Mouse (Mus musculus) myocyte (in vitro differentiated cells): Measurements from ENCODE around the gene Carns1.

Source experiments
- CEBPB ChIP-seq: IDR thresholded peaks from 2 replicates; pipeline ENCODE4 v1.6.1; 2011; ENCODE audit warnings: mild to moderate bottlenecking, moderate library complexity; ENCODE audit not compliant: poor library complexity, insufficient read depth, severe bottlenecking
- E2F4 ChIP-seq: IDR thresholded peaks from one replicate; pipeline ENCODE4 v1.6.1; 2011; ENCODE audit warnings: mild to moderate bottlenecking, control low read depth, moderate library complexity; ENCODE audit not compliant: insufficient read depth
- MAX ChIP-seq: IDR thresholded peaks from one replicate; pipeline ENCODE4 v1.6.1; 2011; ENCODE audit warnings: low read depth, mild to moderate bottlenecking, control low read depth
- MYOD1 ChIP-seq, 3 experiments: IDR thresholded peaks; one replicate each; pipeline ENCODE4 v1.6.1; 2011; ENCODE audit warnings: control low read depth in 2 of 3, low read depth in 2 of 3, mild to moderate bottlenecking in 2 of 3, moderate library complexity in 1 of 3; ENCODE audit not compliant: insufficient read length in 2 of 3, control insufficient read depth in 1 of 3
- MYOG ChIP-seq, 3 experiments: IDR thresholded peaks; one replicate each; pipeline ENCODE4 v1.6.1; 2011; ENCODE audit warnings: control low read depth in 2 of 3, low read depth in 2 of 3, mild to moderate bottlenecking in 2 of 3; ENCODE audit not compliant: insufficient read length in 2 of 3, control insufficient read depth in 1 of 3, insufficient read depth in 1 of 3
- POLR2A ChIP-seq: IDR thresholded peaks from one replicate; pipeline ENCODE4 v1.6.1; 2011; ENCODE audit warnings: low read depth, mild to moderate bottlenecking, control low read depth, moderate library complexity; ENCODE audit not compliant: insufficient read length
- POLR2AphosphoS2 ChIP-seq: IDR thresholded peaks from one replicate; pipeline ENCODE4 v1.6.1; 2011; ENCODE audit warnings: low read depth, control low read depth; ENCODE audit not compliant: insufficient read length
- TCF12 ChIP-seq: IDR thresholded peaks from one replicate; pipeline ENCODE4 v1.6.1; 2011; ENCODE audit warnings: mild to moderate bottlenecking, control low read depth; ENCODE audit not compliant: poor library complexity, insufficient read depth, severe bottlenecking
- TCF3 ChIP-seq: IDR thresholded peaks from one replicate; pipeline ENCODE4 v1.6.1; 2011; ENCODE audit warnings: low read depth, control low read depth; ENCODE audit not compliant: insufficient read length

GRCm38 (mm10) chr19:4151898-4152297 lies 23.4 kb downstream of the Carns1 start:
- TF ChIP-seq POLR2A (no peak), MAX (no peak), TCF12 (no peak), POLR2AphosphoS2 (no peak), E2F4 (no peak), MYOG (IDR thresholded peaks at IDR 0.05; ENCODE audit: control insufficient read depth in 1 of 3, insufficient read depth in 1 of 3, insufficient read length in 2 of 3, low read depth in 2 of 3) (no peak), CEBPB (no peak), MYOD1 (IDR thresholded peaks at IDR 0.05; ENCODE audit: control insufficient read depth in 1 of 3, insufficient read length in 2 of 3, low read depth in 2 of 3) (no peak), TCF3 (no peak)
